In the genomic region with DNA sequence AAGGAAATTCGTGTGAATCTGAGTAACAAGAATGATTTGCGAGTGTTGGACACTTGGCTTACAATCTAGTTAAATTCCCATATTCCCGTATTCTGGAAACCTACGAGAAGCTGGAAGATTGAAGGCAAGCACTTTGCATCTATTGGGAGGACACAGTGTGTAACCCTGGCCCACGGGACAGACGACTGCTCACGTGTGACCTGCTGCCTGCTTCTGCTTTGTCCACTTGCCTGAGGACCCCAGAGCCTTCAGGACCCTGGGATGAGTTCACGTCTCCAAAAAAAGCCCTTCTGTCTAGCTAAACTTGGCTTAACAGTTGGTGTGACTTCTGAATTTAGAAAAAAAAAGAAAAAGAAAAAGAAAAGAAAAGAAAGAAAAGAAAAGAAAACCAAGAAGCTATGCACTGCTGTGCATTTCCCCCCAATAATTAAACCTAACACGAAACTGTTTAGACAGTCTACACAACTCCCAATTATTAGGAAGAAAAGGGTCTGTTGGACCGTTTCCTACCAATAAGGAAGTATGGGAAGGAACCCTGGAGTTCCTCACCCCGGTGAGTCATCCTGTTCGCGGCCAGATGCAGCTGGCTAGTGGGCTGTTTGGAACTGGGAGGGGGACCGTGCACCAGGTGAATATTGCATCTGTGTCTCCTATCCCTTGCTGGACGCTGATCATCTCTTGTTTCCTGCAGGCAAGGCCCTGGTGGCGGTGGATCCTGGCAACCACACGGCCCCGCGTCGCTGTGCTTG, we compare ENCODE assay signal across 11 mouse cellular contexts. TPM values are rescaled to one million over a fixed set of nuclear protein-coding genes. Genes with fewer than 3 reads are reported as not detected.
DNase-seq lines count a peak whose midpoint lies in the region; ATAC-seq and TF ChIP-seq lines count a peak whose summit lies in the region.
"Had no signal": no experiment of that assay in that cellular context is flagged by ENCODE, and none has a peak within 500 bp of the region (broad histone marks: within the 10 kb centered on the region; RNA-seq: fewer than 3 reads in every experiment).

No protein-coding gene starts in this region.

- no peak overlapping the region for H3K9ac ChIP-seq in midbrain, embryonic 11.5 days (ENCODE audit: low read length)
- no peak overlapping the region for H3K9ac ChIP-seq in midbrain, embryonic 14.5 days (replicated peaks; ENCODE audit: low read length)
- H3K9ac ChIP-seq in intestine, embryonic 14.5 days (ENCODE audit: low read length), result no peak overlapping the region
- H3K9ac ChIP-seq in stomach, postnatal 0 days (ENCODE audit: low read length), result no peak overlapping the region
- H3K9ac ChIP-seq: embryonic facial prominence, embryonic 13.5 days had no signal

- H3K36me3 ChIP-seq in midbrain, embryonic 11.5 days (ENCODE audit: control insufficient read depth, insufficient read depth, low read length), result no peaks in the 10 kb centered on the region
- no peaks in the 10 kb centered on the region for H3K36me3 ChIP-seq in midbrain, embryonic 14.5 days (ENCODE audit: control insufficient read depth, insufficient read depth, low read length)
- peaks cover 3% of the 10 kb centered on the region; the same call in 1 of the 2 replicates for H3K36me3 ChIP-seq in intestine, embryonic 14.5 days (ENCODE audit: control insufficient read depth, insufficient read depth, low read length)
- H3K36me3 ChIP-seq in stomach, postnatal 0 days (ENCODE audit: control insufficient read depth, insufficient read depth, low read length), result no peaks in the 10 kb centered on the region
- H3K36me3 ChIP-seq: embryonic facial prominence, embryonic 13.5 days had no signal

- H3K4me2 ChIP-seq in midbrain, embryonic 11.5 days, result no peak overlapping the region
- no peak overlapping the region for H3K4me2 ChIP-seq in midbrain, embryonic 14.5 days (ENCODE audit: low read length)
- peak overlapping the region; percentile 18; the same call in 1 of the 2 replicates for H3K4me2 ChIP-seq in intestine, embryonic 14.5 days (ENCODE audit: low read length)
- H3K4me2 ChIP-seq in stomach, postnatal 0 days (replicated peaks; ENCODE audit: low read depth), result peak overlapping the region; percentile 31
- H3K4me2 ChIP-seq: embryonic facial prominence, embryonic 13.5 days had no signal

- H3K4me3 ChIP-seq in midbrain, embryonic 11.5 days (ENCODE audit: low read depth, low read length), result no peak overlapping the region
- no peak overlapping the region for H3K4me3 ChIP-seq in midbrain, embryonic 14.5 days (replicated peaks; ENCODE audit: low read depth, low read length)
- no peak overlapping the region for H3K4me3 ChIP-seq in intestine, embryonic 14.5 days (ENCODE audit: low read depth, low read length)
- no peak overlapping the region for H3K4me3 ChIP-seq in stomach, postnatal 0 days (ENCODE audit: low read depth, low read length)
- H3K4me3 ChIP-seq: embryonic facial prominence, embryonic 13.5 days had no signal

- DNase-seq in gastrocnemius, adult 18-20 months (ENCODE audit: low spot score), result peak; percentile 3
- no peak for DNase-seq in gastrocnemius, adult 8-10 months (ENCODE audit: low spot score in 2 of 2)
- DNase-seq in midbrain, embryonic 11.5 days (ENCODE audit: low spot score, missing footprints), result peak; percentile 53
- no peak for DNase-seq in midbrain, embryonic 14.5 days
- no peak for DNase-seq in intestine, embryonic 14.5 days (ENCODE audit: low spot score)
- no peak for DNase-seq in stomach, postnatal 0 days (ENCODE audit: low spot score)
- DNase-seq in thymus, postnatal 25 days, result no peak
- DNase-seq in spleen, postnatal 14 days (ENCODE audit: low spot score in 2 of 2), result no peak
- DNase-seq: lung, adult 2 months; spleen, adult 18-20 months had no signal

- H3K27ac ChIP-seq in midbrain, embryonic 11.5 days (ENCODE audit: low read depth, low read length), result no peak overlapping the region
- no peak overlapping the region for H3K27ac ChIP-seq in midbrain, embryonic 14.5 days (replicated peaks; ENCODE audit: low read depth, low read length)
- peak overlapping the region; percentile 52; the same call in 1 of the 2 replicates for H3K27ac ChIP-seq in intestine, embryonic 14.5 days (ENCODE audit: low read depth)
- no peak overlapping the region for H3K27ac ChIP-seq in stomach, postnatal 0 days (replicated peaks)
- H3K27ac ChIP-seq: embryonic facial prominence, embryonic 13.5 days had no signal

- WGBS in midbrain, embryonic 11.5 days, result 81% methylated on average over 20 of the region's 20 CpGs
- 78% methylated on average over 20 of the region's 20 CpGs for WGBS in midbrain, embryonic 14.5 days
- 59% methylated on average over 20 of the region's 20 CpGs for WGBS in intestine, embryonic 14.5 days
- WGBS in stomach, postnatal 0 days, result 50% methylated on average over 20 of the region's 20 CpGs

- no peaks in the 10 kb centered on the region for H3K27me3 ChIP-seq in midbrain, embryonic 11.5 days (ENCODE audit: control insufficient read depth, insufficient read depth, low read length)
- no peaks in the 10 kb centered on the region for H3K27me3 ChIP-seq in midbrain, embryonic 14.5 days (ENCODE audit: control insufficient read depth, insufficient read depth, low read length)
- no peaks in the 10 kb centered on the region for H3K27me3 ChIP-seq in intestine, embryonic 14.5 days (replicated peaks; ENCODE audit: control insufficient read depth, insufficient read depth, low read length)
- no peaks in the 10 kb centered on the region for H3K27me3 ChIP-seq in stomach, postnatal 0 days (ENCODE audit: control insufficient read depth, insufficient read depth, low read length)
- H3K27me3 ChIP-seq: embryonic facial prominence, embryonic 13.5 days had no signal

- no peaks in the 10 kb centered on the region for H3K4me1 ChIP-seq in midbrain, embryonic 11.5 days (ENCODE audit: control insufficient read depth, insufficient read depth, low read length)
- no peaks in the 10 kb centered on the region for H3K4me1 ChIP-seq in midbrain, embryonic 14.5 days (ENCODE audit: control insufficient read depth, insufficient read depth, low read length)
- peaks cover 5% of the 10 kb centered on the region; the same call in 1 of the 2 replicates for H3K4me1 ChIP-seq in intestine, embryonic 14.5 days (replicated peaks; ENCODE audit: control insufficient read depth, insufficient read depth, low read length)
- H3K4me1 ChIP-seq in stomach, postnatal 0 days (replicated peaks; ENCODE audit: control insufficient read depth, insufficient read depth), result no peaks in the 10 kb centered on the region

- no peak for TF ChIP-seq EP300 in stomach, postnatal 0 days (optimal IDR thresholded peaks at IDR 0.05)

- TF ChIP-seq CTCF in stomach, postnatal 0 days (IDR thresholded peaks at IDR 0.05; ENCODE audit: low read depth), result no peak

- no peaks in the 10 kb centered on the region for H3K9me3 ChIP-seq in midbrain, embryonic 11.5 days (ENCODE audit: control insufficient read depth, low read length)
- no peaks in the 10 kb centered on the region for H3K9me3 ChIP-seq in midbrain, embryonic 14.5 days (ENCODE audit: control insufficient read depth, low read length)
- H3K9me3 ChIP-seq in intestine, embryonic 14.5 days (ENCODE audit: control insufficient read depth, low read length), result no peaks in the 10 kb centered on the region
- no peaks in the 10 kb centered on the region for H3K9me3 ChIP-seq in stomach, postnatal 0 days (ENCODE audit: control insufficient read depth, low read length)
- H3K9me3 ChIP-seq: embryonic facial prominence, embryonic 13.5 days had no signal

- ATAC-seq in midbrain, embryonic 11.5 days (ENCODE audit: low FRiP score), result no peak
- ATAC-seq in midbrain, embryonic 14.5 days (ENCODE audit: low FRiP score, low TSS enrichment), result no peak
- ATAC-seq in intestine, embryonic 14.5 days (replicated peaks; ENCODE audit: low FRiP score, low TSS enrichment, low read depth), result 0 out of 2 replicates have a peak, but pooled peaks have one; percentile 41
- ATAC-seq in stomach, postnatal 0 days (ENCODE audit: low FRiP score, low TSS enrichment), result peak; percentile 40

RNA-seq across cellular contexts. Expression of a gene that starts 32.6 kb away (rescaled TPM):
- under 1 TPM; 0.46 to 0.50 TPM for total RNA-seq in gastrocnemius, adult 18-20 months (2021)
- under 1 TPM; 0.44 to 0.65 (median 0.49) TPM for total RNA-seq in gastrocnemius, adult 8-10 months (2022)
- 0.26 and 0.44 TPM in 2 replicates for polyA plus RNA-seq in midbrain, embryonic 11.5 days (2014; fragmentation: Nextera tagmentation; extraction: Ambion mirVana)
- 0.36 and 0.61 TPM in 2 replicates for polyA plus RNA-seq in midbrain, embryonic 14.5 days (2014; fragmentation: Nextera tagmentation; extraction: Ambion mirVana)
- polyA plus RNA-seq in intestine, embryonic 14.5 days (2014; fragmentation: Nextera tagmentation; extraction: Ambion mirVana), result 6.3 and 7.2 TPM in 2 replicates
- polyA plus RNA-seq in stomach, postnatal 0 days (2015; fragmentation: Nextera tagmentation; extraction: Ambion mirVana), result 3.2 and 3.8 TPM in 2 replicates

Comparison
In these comparisons a context has a peak if more than half of its experiments do, and no peak if none do; other contexts are left out.
1. DNase-seq: peak in gastrocnemius, adult 18-20 months (single experiment) and midbrain, embryonic 11.5 days (single experiment); none in gastrocnemius, adult 8-10 months (0 of 2), midbrain, embryonic 14.5 days (single experiment), intestine, embryonic 14.5 days (single experiment), stomach, postnatal 0 days (single experiment), thymus, postnatal 25 days (single experiment) and spleen, postnatal 14 days (0 of 2).
2. ATAC-seq: peak in intestine, embryonic 14.5 days (single experiment) and stomach, postnatal 0 days (single experiment); none in midbrain, embryonic 11.5 days (single experiment) and midbrain, embryonic 14.5 days (single experiment).
3. H3K4me2 ChIP-seq: peak in intestine, embryonic 14.5 days (single experiment) and stomach, postnatal 0 days (single experiment); none in midbrain, embryonic 11.5 days (single experiment) and midbrain, embryonic 14.5 days (single experiment).